Mouse (Mus musculus): ENCODE data around the gene Hist1h3c. TPM values are rescaled to one million over a fixed set of nuclear protein-coding genes. Genes with fewer than 3 reads are reported as not detected.
"Not testable (repeated sequence)": the region's sequence is repeated elsewhere in the genome, so short reads cannot be mapped to it uniquely, and the experiment has no call there.

Gene Hist1h3c
- polyA plus RNA-seq, 1 experiment from 2014 or later, result 1.4 TPM

- Histone ChIP-seq H3K27ac (ENCODE audit: low read depth, low read length) (no peak overlapping the region), H3K4me2 (replicated peaks; ENCODE audit: low read depth) (no peak overlapping the region), H3K27me3 (replicated peaks; ENCODE audit: control insufficient read depth, insufficient read depth, low read length) (no peaks in the 10 kb centered on the region), H3K4me3 (ENCODE audit: low read depth, low read length) (no peak overlapping the region), H3K9me3 (ENCODE audit: control insufficient read depth) (no peaks in the 10 kb centered on the region), H3K9ac (ENCODE audit: low read depth, low read length) (no peak overlapping the region), H3K36me3 (ENCODE audit: control insufficient read depth, insufficient read depth) (no peaks in the 10 kb centered on the region), H3K4me1 (replicated peaks; ENCODE audit: control insufficient read depth, insufficient read depth, low read length) (peaks cover 5% of the 10 kb centered on the region; the same call in 1 of the 2 replicates)
- ATAC-seq, result no peak
- TF ChIP-seq CTCF (IDR thresholded peaks at IDR 0.05; ENCODE audit: low read depth), result no peak
- 57% methylated on average over 5 of the region's 5 CpGs for WGBS
These were observed 23.5 kb upstream of the Hist1h3c start for GRCm38 (mm10) chr13:23768834-23769397.

GRCm38 (mm10) chr13:23766772-23767171 lies 21.4 kb upstream of the Hist1h3c start:
- peaks cover 7% of the 10 kb centered on the region; the same call in 1 of the 2 replicates for H3K4me1 ChIP-seq (replicated peaks; ENCODE audit: control insufficient read depth, insufficient read depth, low read length)
- no peaks in the 10 kb centered on the region for H3K27me3 ChIP-seq (replicated peaks; ENCODE audit: control insufficient read depth, insufficient read depth, low read length)
- no peak for TF ChIP-seq CTCF (IDR thresholded peaks at IDR 0.05; ENCODE audit: low read depth)
- H3K36me3 ChIP-seq (ENCODE audit: control insufficient read depth, insufficient read depth), result no peaks in the 10 kb centered on the region
- no peak overlapping the region for H3K27ac ChIP-seq (ENCODE audit: low read depth, low read length)
- no peak for ATAC-seq
- no peaks in the 10 kb centered on the region for H3K9me3 ChIP-seq (ENCODE audit: control insufficient read depth)
- H3K4me2 ChIP-seq (replicated peaks; ENCODE audit: low read depth), result no peak overlapping the region
- H3K9ac ChIP-seq (ENCODE audit: low read depth, low read length), result no peak overlapping the region
- H3K4me3 ChIP-seq (ENCODE audit: low read depth, low read length), result no peak overlapping the region

- no peak overlapping the region for H3K4me3 ChIP-seq (ENCODE audit: low read depth, low read length)
These were observed 19.7 kb upstream of the Hist1h3c start for GRCm38 (mm10) chr13:23765172-23765513.

GRCm38 (mm10) chr13:23764324-23765171 lies 19.1 kb upstream of the Hist1h3c start:
- WGBS, result 47% methylated on average over 12 of the region's 12 CpGs
- ATAC-seq, result no peak

More at GRCm38 (mm10) chr13:23765172-23765513, 19.7 kb upstream of the Hist1h3c start:
- 87% methylated on average over 1 of the region's 1 CpGs for WGBS
- no peaks in the 10 kb centered on the region for H3K27me3 ChIP-seq (replicated peaks; ENCODE audit: control insufficient read depth, insufficient read depth, low read length)
- no peak overlapping the region for H3K4me2 ChIP-seq (replicated peaks; ENCODE audit: low read depth)
- H3K36me3 ChIP-seq (ENCODE audit: control insufficient read depth, insufficient read depth), result no peaks in the 10 kb centered on the region
- ATAC-seq, result no peak
- peaks cover 10% of the 10 kb centered on the region for H3K4me1 ChIP-seq (replicated peaks; ENCODE audit: control insufficient read depth, insufficient read depth, low read length)
- H3K9ac ChIP-seq (ENCODE audit: low read depth, low read length), result no peak overlapping the region
- no peak overlapping the region for H3K27ac ChIP-seq (ENCODE audit: low read depth, low read length)
- no peaks in the 10 kb centered on the region for H3K9me3 ChIP-seq (ENCODE audit: control insufficient read depth)
- TF ChIP-seq CTCF (IDR thresholded peaks at IDR 0.05; ENCODE audit: low read depth), result no peak

DNA sequence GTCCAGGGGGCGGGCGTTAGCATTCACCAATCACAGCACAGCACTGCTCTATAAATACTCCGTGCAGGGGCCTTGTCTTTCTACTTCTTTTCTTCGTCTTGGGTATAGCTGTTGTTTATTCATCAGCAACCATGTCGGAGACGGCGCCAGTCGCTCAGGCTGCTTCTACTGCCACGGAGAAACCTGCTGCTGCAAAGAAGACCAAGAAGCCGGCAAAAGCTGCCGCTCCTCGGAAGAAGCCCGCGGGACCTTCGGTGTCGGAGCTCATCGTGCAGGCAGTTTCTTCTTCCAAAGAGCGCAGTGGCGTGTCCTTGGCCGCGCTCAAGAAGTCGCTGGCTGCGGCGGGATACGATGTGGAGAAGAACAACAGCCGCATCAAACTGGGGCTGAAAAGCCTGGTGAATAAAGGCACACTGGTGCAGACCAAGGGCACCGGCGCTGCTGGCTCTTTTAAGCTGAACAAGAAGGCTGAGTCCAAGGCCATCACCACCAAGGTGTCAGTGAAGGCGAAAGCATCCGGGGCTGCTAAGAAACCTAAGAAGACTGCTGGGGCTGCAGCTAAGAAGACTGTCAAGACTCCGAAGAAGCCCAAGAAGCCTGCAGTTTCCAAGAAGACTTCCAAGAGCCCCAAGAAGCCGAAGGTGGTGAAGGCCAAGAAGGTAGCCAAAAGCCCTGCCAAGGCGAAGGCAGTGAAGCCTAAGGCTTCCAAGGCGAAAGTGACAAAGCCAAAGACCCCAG lies 18.4 kb upstream of the Hist1h3c start, which contains the start of gene Hist1h1a:
TSS of gene Hist1h1a (plus strand) at position 81 of the 738 bp plus-strand sequence.
- no peak for TF ChIP-seq CTCF (IDR thresholded peaks at IDR 0.05; ENCODE audit: low read depth)
- Histone ChIP-seq H3K4me2 (replicated peaks; ENCODE audit: low read depth) (peak within 1 kb of the TSS; percentile 88), H3K4me3 (ENCODE audit: low read depth, low read length) (peak within 1 kb of the TSS; percentile 52), H3K4me1 (replicated peaks; ENCODE audit: control insufficient read depth, insufficient read depth, low read length) (peaks cover 12% of the 10 kb centered on the region), H3K27me3 (replicated peaks; ENCODE audit: control insufficient read depth, insufficient read depth, low read length) (no peaks in the 10 kb centered on the region), H3K9me3 (ENCODE audit: control insufficient read depth) (no peaks in the 10 kb centered on the region), H3K36me3 (ENCODE audit: control insufficient read depth, insufficient read depth) (no peaks in the 10 kb centered on the region), H3K27ac (ENCODE audit: low read depth, low read length) (peak within 1 kb of the TSS; percentile 85), H3K9ac (ENCODE audit: low read depth, low read length) (peak within 1 kb of the TSS; percentile 62)
- ATAC-seq, result peak; percentile 57
- WGBS, result 5% methylated on average over 34 of the region's 34 CpGs

More at GRCm38 (mm10) chr13:23764324-23765171, 19.1 kb upstream of the Hist1h3c start:
- H3K9me3 ChIP-seq (ENCODE audit: control insufficient read depth), result no peaks in the 10 kb centered on the region
- peak overlapping the region; percentile 88 for H3K4me2 ChIP-seq (replicated peaks; ENCODE audit: low read depth)
- H3K9ac ChIP-seq (ENCODE audit: low read depth, low read length), result peak overlapping the region; percentile 62; the same call in 1 of the 2 replicates
- no peaks in the 10 kb centered on the region for H3K36me3 ChIP-seq (ENCODE audit: control insufficient read depth, insufficient read depth)
- no peak for TF ChIP-seq CTCF (IDR thresholded peaks at IDR 0.05; ENCODE audit: low read depth)
- peak overlapping the region; percentile 85; the same call in 1 of the 2 replicates for H3K27ac ChIP-seq (ENCODE audit: low read depth, low read length)
- H3K4me3 ChIP-seq (ENCODE audit: low read depth, low read length), result peak overlapping the region; percentile 52
- peaks cover 12% of the 10 kb centered on the region for H3K4me1 ChIP-seq (replicated peaks; ENCODE audit: control insufficient read depth, insufficient read depth, low read length)
- H3K27me3 ChIP-seq (replicated peaks; ENCODE audit: control insufficient read depth, insufficient read depth, low read length), result no peaks in the 10 kb centered on the region

DNA sequence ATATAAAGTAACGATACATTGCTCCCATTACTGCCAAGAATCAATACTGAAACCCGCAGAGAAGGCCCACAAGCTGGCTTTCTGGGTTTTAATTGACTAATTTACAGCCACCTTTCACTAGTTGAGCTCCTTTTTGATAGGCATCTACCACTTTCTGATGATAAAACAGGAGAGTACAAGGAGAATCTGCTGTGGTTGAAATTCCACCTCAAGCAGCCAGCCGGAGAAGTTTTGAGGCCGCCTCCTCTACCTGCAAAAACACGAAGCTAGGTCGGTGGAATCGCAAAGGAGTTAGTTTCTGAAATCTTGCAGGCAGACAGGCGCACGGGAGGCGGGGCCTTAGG lies 17.8 kb upstream of the Hist1h3c start:
- peak overlapping the region; percentile 85 for H3K27ac ChIP-seq (ENCODE audit: low read depth, low read length)
- H3K36me3 ChIP-seq (ENCODE audit: control insufficient read depth, insufficient read depth), result no peaks in the 10 kb centered on the region
- no peaks in the 10 kb centered on the region for H3K27me3 ChIP-seq (replicated peaks; ENCODE audit: control insufficient read depth, insufficient read depth, low read length)
- no peak for TF ChIP-seq CTCF (IDR thresholded peaks at IDR 0.05; ENCODE audit: low read depth)
- WGBS, result under 1% methylated on average over 10 of the region's 10 CpGs
- ATAC-seq, result no peak
- H3K4me1 ChIP-seq (replicated peaks; ENCODE audit: control insufficient read depth, insufficient read depth, low read length), result peaks cover 12% of the 10 kb centered on the region
- H3K9me3 ChIP-seq (ENCODE audit: control insufficient read depth), result no peaks in the 10 kb centered on the region
- peak overlapping the region; percentile 88 for H3K4me2 ChIP-seq (replicated peaks; ENCODE audit: low read depth)
- peak overlapping the region; percentile 62; the same call in 1 of the 2 replicates for H3K9ac ChIP-seq (ENCODE audit: low read depth, low read length)
- peak overlapping the region; percentile 52 for H3K4me3 ChIP-seq (ENCODE audit: low read depth, low read length)

DNA sequence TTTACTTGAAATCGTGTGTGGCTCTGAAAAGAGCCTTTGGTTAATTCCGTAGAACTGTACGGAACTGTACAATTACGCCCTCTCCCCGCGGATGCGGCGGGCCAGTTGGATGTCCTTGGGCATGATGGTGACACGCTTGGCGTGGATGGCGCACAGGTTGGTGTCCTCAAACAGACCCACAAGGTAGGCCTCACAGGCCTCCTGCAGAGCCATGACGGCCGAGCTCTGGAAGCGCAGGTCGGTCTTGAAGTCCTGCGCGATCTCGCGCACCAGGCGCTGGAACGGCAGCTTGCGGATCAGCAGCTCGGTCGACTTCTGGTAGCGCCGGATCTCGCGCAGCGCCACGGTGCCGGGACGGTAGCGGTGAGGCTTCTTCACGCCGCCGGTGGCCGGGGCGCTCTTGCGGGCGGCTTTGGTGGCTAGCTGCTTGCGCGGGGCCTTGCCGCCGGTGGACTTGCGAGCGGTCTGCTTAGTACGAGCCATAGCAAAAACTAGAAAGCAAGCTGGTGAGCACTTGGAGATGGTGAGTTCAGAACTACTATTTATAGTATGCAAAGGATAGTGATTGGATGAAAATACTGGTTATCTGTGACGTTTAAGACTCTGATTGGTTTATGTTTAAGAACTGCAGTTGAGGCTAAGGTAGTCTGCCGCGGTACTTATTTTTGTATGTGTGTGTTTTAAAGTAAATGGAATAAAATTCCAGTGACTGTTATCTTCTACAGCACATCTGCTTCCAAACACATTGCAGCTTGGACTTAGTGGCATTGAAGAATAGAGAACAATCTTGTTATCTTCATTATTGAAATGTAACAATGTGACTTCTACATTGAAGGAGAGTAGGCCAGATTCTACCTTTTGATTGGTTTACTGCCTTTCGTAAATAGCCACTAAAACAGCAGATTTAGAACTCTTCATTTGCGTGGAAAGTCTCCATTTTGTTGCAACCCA lies 16.7 kb upstream of the Hist1h3c start, which contains the start of gene Hist1h3a:
TSS of gene Hist1h3a (minus strand) at position 516 of the 951 bp plus-strand sequence.
- H3K27ac ChIP-seq (ENCODE audit: low read depth, low read length), result peak within 1 kb of the TSS; percentile 85
- not testable (repeated sequence) for H3K9me3 ChIP-seq (ENCODE audit: control insufficient read depth); H3K27me3 ChIP-seq (replicated peaks; ENCODE audit: control insufficient read depth, insufficient read depth, low read length); H3K36me3 ChIP-seq (ENCODE audit: control insufficient read depth, insufficient read depth)
- WGBS, result under 1% methylated on average over 30 of the region's 52 CpGs
- peak; percentile 64 for ATAC-seq
- peaks cover 12% of the 10 kb centered on the region for H3K4me1 ChIP-seq (replicated peaks; ENCODE audit: control insufficient read depth, insufficient read depth, low read length)
- peak within 1 kb of the TSS; percentile 88 for H3K4me2 ChIP-seq (replicated peaks; ENCODE audit: low read depth)
- H3K9ac ChIP-seq (ENCODE audit: low read depth, low read length), result peak within 1 kb of the TSS; percentile 62; the same call in 1 of the 2 replicates
- peak within 1 kb of the TSS; percentile 52 for H3K4me3 ChIP-seq (ENCODE audit: low read depth, low read length)

Data from intestine, postnatal 0 days (tissue).